Mouse (Mus musculus) forebrain, embryonic 12.5 days (tissue): Measurements from ENCODE around the gene Shtn1. TPM values are rescaled to one million over a fixed set of nuclear protein-coding genes. Genes with fewer than 3 reads are reported as not detected.
A peak's percentile ranks its signal among the peaks of the same experiment; 100 is the strongest.

Source experiments
- ATAC-seq: fragments of 200-750 bp; cut with Nextera tagmentation; 2 replicates; pipeline ENCODE4 v1.8.0; 2017; ENCODE audit warnings: moderate TSS enrichment; ENCODE audit not compliant: low FRiP score
- H3K27ac ChIP-seq: fragments of 300-500 bp; sonication (generic); 2 replicates; pipeline ENCODE4 v1.5.1; 2016; ENCODE audit warnings: mild to moderate bottlenecking
- H3K27me3 ChIP-seq: fragments of 300-500 bp; sonication (generic); 2 replicates; pipeline ENCODE4 v1.6.1; 2016; ENCODE audit warnings: mild to moderate bottlenecking
- H3K36me3 ChIP-seq: fragments of 300-500 bp; sonication (generic); replicated peaks from 2 replicates; pipeline ENCODE4 v1.6.1; 2016; ENCODE audit warnings: mild to moderate bottlenecking
- H3K4me1 ChIP-seq: fragments of 300-500 bp; sonication (generic); 2 replicates; pipeline ENCODE4 v1.6.1; 2016
- H3K4me2 ChIP-seq: fragments of 300-500 bp; sonication (generic); 2 replicates; pipeline ENCODE4 v1.6.1; 2016; ENCODE audit warnings: mild to moderate bottlenecking, moderate library complexity
- H3K4me3 ChIP-seq: fragments of 300-500 bp; sonication (generic); replicated peaks from 2 replicates; pipeline ENCODE4 v1.5.1; 2016; ENCODE audit warnings: mild to moderate bottlenecking
- H3K9ac ChIP-seq: fragments of 300-500 bp; sonication (generic); 2 replicates; pipeline ENCODE4 v1.6.1; 2016; ENCODE audit warnings: mild to moderate bottlenecking
- H3K9me3 ChIP-seq: fragments of 300-500 bp; sonication (generic); 2 replicates; pipeline ENCODE4 v1.6.1; 2016
- WGBS: fragments of 180-500 bp; shearing (Covaris S2); methylation state at CpG from one replicate; pipeline ENCODE4 v1.1.7; 2016; 5-methylcytosine and 5-hydroxymethylcytosine counted together
- polyA plus RNA-seq: library from polyadenylated mRNA; unstranded; fragments of >200 nt; fragmentation: Nextera tagmentation; extraction: Ambion mirVana; gene quantifications from 2 replicates; pipeline ENCODE4 v1.2.1, GENCODE M21; 2016

Gene Shtn1
- polyA plus RNA-seq, 1 experiment from 2014 or later = 11.2 TPM

DNA sequence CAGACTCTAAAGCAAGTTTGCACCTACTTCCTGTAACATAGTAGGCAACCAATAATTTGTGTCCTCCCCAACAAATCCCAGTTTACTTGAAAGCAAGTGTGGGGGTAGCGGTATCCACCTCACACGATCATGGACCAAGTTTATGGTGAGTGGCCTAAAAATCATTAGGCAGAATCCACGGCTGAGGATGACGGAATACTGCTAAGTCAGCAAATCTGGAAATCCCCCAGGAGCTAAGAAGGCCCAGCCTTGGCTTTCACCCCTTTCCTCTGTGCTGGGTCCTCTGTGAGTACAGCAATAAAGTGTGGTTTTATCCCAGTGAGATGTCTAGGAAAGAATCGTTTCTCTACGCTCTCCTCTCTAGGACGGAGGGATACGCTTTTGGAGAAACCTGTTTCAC lies 121.1 kb downstream of the Shtn1 start:
- no peaks in the 10 kb centered on the region for H3K9me3 ChIP-seq
- H3K27me3 ChIP-seq = peaks cover 32% of the 10 kb centered on the region
- ATAC-seq = no peak
- no peak overlapping the region for H3K4me3 ChIP-seq
- no peaks in the 10 kb centered on the region for H3K36me3 ChIP-seq
- 92% methylated on average over 8 of the region's 8 CpGs for WGBS
- no peaks in the 10 kb centered on the region for H3K4me1 ChIP-seq
- no peak overlapping the region for H3K4me2 ChIP-seq
- H3K9ac ChIP-seq = no peak overlapping the region
- H3K27ac ChIP-seq = no peak overlapping the region

DNA sequence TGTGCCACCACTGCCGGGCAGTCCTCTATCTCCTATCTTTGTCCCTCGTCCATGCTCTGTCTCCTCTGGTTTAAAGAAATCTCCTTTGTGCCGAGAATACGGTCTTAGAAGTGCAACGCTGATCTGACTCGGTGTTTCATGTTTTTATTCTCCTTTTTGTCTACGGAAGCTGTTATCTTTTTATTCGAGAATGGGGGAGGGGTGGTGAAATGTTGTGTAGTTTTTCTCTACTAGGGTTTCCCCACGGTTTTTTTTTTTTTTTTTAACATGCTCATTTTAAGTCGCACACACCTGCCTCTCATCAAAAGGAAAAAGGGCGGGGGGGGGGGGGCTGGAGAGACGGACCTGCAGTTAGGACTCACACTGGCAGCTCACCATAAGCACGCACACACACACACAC lies 123.7 kb downstream of the Shtn1 start:
- H3K36me3 ChIP-seq = no peaks in the 10 kb centered on the region
- no peak overlapping the region for H3K4me3 ChIP-seq
- no peak overlapping the region for H3K9ac ChIP-seq
- H3K27ac ChIP-seq = no peak overlapping the region
- no peak for ATAC-seq
- peaks cover 32% of the 10 kb centered on the region for H3K27me3 ChIP-seq
- H3K4me2 ChIP-seq = no peak overlapping the region
- H3K9me3 ChIP-seq = no peaks in the 10 kb centered on the region
- 78% methylated on average over 13 of the region's 13 CpGs for WGBS
- H3K4me1 ChIP-seq = no peaks in the 10 kb centered on the region

DNA sequence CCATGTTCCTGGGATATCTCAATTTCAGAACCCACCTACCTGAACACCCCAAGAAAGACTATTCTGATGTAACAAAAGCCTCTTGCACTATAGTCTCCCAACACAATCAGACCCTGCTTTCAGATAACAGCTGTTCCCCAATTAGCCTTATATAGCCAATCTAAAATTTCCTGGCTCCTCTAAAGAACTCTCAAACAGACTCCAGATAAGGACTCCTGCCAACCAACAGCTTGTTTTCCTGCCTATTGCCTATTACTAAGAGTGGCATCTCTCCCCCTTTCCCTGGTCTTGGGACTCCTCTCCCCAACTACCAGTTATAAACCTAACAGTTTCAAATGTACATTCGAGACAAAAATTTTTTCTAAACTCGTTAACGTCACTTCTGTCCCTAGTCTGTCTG lies 124.4 kb downstream of the Shtn1 start:
- Histone ChIP-seq H3K9me3 (no peaks in the 10 kb centered on the region), H3K36me3 (no peaks in the 10 kb centered on the region), H3K4me1 (no peaks in the 10 kb centered on the region), H3K27me3 (peaks cover 37% of the 10 kb centered on the region), H3K4me2 (no peak overlapping the region), H3K4me3 (no peak overlapping the region), H3K9ac (no peak overlapping the region), H3K27ac (no peak overlapping the region)
- 84% methylated on average over 3 of the region's 3 CpGs for WGBS
- ATAC-seq = no peak

DNA sequence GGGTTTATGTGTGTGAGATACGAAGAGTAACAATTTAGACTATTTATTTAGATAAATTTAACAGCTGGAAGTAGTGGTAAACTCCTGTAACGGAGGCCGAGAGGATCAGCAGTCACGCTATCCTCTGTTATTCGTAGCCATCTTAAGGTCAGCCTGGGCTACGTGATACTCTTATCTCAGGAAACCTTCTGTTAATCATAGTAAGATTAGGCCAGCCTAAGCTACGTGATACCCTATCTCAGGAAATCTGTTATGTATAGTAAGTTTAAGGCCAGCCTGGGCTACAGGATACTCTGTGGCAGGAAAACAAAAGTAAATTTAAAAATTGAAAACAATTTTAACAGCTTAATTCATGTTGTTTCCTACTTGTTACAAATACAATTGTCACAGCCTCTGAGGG lies 129.9 kb downstream of the Shtn1 start:
- Histone ChIP-seq H3K9ac (no peak overlapping the region), H3K36me3 (no peaks in the 10 kb centered on the region), H3K4me2 (no peak overlapping the region), H3K9me3 (no peaks in the 10 kb centered on the region), H3K4me1 (peaks cover 10% of the 10 kb centered on the region), H3K4me3 (no peak overlapping the region), H3K27ac (no peak overlapping the region), H3K27me3 (peaks cover 31% of the 10 kb centered on the region)
- no peak for ATAC-seq
- WGBS = 87% methylated on average over 7 of the region's 7 CpGs

DNA sequence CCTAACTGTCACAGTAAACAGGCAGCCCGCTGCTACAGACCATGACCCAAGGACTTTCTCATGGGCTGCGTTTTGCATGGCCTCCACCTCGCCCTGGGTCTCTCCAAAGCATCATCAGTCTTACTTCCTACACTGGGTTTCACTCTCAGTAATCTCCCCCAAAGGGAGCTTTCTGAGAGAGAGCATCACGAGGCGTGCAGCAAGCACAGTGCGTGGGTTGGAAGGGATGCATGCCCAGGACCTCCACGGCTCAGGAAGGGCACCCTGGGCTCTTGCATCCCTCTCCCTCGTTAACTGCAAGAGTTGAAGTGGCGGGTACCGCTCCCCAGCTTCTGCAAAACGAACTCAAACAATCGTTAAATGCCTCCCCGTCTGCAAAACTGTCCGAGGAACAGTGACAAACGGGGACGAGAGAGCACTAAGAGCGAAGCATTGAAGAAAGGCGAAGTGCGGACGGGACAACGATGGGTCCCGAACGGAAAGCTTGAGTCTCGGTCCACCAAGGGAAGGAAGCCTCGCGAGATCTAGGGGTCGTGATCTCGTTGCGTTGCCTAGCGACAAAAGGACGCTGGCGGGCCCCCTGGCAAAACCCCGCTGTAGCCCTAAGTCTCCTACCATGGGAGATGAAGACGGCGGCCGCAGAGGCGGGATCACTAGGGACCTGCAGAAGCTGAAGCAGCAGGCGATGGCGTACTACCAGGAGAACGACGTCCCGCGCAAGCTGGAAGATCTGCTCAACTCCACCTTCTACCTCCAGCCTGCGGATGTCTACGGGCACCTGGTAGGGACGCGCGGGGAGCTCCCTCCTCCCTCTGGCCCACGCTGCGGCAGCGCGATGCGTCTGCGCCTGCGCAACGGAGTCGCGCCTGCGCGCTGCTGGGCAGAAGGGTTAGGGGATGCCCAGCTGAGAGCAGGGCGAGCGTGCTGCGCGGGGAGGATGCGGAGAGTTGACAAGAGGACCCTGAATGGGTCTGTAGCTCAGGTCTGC lies 132.8 kb downstream of the Shtn1 start, which contains the start of the genes Eno4 and Hspa12a:
Eno4 (plus strand) TSS at position 585 of the 988 bp plus-strand sequence.
Hspa12a (minus strand) TSS at position 814 of the 988 bp plus-strand sequence.
- Histone ChIP-seq H3K9me3 (no peaks in the 10 kb centered on the region), H3K36me3 (no peaks in the 10 kb centered on the region), H3K4me1 (peaks cover 10% of the 10 kb centered on the region), H3K27ac (peak within 1 kb of the TSS; percentile 71), H3K27me3 (peaks cover 39% of the 10 kb centered on the region), H3K4me3 (peak within 1 kb of the TSS; percentile 67), H3K9ac (peak within 1 kb of the TSS; percentile 81), H3K4me2 (peak within 1 kb of the TSS; percentile 87)
- WGBS = under 1% methylated on average over 65 of the region's 65 CpGs
- peak; percentile 97 for ATAC-seq

DNA sequence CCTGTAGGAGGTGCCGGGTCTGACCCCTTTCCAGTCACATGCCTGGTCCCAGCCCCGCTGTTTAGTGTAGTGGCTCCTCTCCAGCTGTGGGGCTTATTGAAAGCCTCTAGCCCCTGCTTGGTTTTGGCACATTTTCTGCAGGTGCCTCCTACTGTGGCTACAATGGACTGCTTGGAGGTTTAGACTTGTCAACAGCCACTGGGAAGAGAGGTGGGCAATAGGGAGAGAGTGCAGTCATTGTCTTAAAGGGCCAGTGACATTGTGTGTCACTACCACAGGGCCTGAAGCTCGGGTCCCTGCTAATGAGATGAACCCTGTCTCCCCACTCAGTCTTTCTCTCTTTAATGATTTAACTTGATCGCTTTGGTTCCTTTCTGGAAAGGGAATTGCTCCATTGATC lies 142.8 kb downstream of the Shtn1 start:
- Histone ChIP-seq H3K27me3 (peaks cover 82% of the 10 kb centered on the region), H3K4me2 (peak overlapping the region; percentile 21), H3K9ac (no peak overlapping the region), H3K4me1 (peaks cover 49% of the 10 kb centered on the region), H3K9me3 (no peaks in the 10 kb centered on the region), H3K27ac (peak overlapping the region; percentile 5; the same call in 1 of the 2 replicates), H3K36me3 (no peaks in the 10 kb centered on the region), H3K4me3 (no peak overlapping the region)
- ATAC-seq = peak; percentile 51; the same call in 1 of the 2 replicates
- under 1% methylated on average over 4 of the region's 4 CpGs for WGBS

DNA sequence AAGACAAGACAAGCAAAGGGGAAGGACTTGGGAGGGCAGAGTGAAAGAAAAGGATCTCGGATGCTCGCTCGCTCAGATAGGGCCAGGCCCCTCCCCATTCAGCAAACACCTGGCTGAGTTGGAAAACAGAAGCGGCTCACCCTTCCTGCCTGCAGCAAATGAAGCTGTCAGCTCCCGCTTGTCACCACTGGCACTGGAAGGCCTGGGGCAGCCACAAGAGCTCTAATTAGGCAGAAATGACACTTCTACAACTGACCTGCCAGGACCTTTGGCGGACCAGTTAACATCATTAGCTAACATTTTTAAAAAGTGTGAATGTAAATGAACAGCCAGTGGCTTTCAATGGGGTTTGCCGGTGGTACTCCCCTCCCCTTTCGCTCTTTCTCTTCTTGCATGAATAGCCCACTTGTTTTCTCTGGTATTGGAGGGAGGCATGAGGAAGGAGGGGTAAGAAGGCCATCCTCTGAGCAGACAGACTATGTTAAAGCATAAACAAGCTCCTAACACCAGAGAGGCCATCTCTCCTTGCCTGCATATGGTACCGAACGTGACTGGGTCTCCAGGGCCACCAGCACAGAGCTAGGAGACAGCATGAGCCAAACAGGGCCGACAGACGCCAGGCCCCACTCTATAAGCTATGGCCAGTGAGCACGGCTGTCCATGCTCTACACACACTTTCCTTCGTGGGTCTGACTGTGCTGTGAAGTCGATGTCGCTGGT lies 144.7 kb downstream of the Shtn1 start:
- WGBS = 4% methylated on average over 16 of the region's 16 CpGs
- Histone ChIP-seq H3K4me3 (no peak overlapping the region), H3K4me1 (peaks cover 41% of the 10 kb centered on the region), H3K9me3 (no peaks in the 10 kb centered on the region), H3K9ac (peak overlapping the region; percentile 9; the same call in 1 of the 2 replicates), H3K4me2 (peak overlapping the region; percentile 35), H3K27ac (peak overlapping the region; percentile 74), H3K36me3 (no peaks in the 10 kb centered on the region), H3K27me3 (peaks cover 88% of the 10 kb centered on the region)
- peak; percentile 84 for ATAC-seq

Other genes starting within 250 kb of the Shtn1 start
- gene Eno4, start 132.7 kb downstream of the Shtn1 start, polyA plus RNA-seq = 0.79 and 1.6 TPM in 2 replicates
- gene Hspa12a, start 132.4 kb downstream of the Shtn1 start, polyA plus RNA-seq = 17.0 and 18.1 TPM in 2 replicates
- 4.2 and 6.8 TPM in 2 replicates for gene Vax1, start 94.0 kb upstream of the Shtn1 start, polyA plus RNA-seq
- not detected in 2 replicates for gene Kcnk18, start 143.1 kb upstream of the Shtn1 start, polyA plus RNA-seq
- 22.1 and 27.7 TPM in 2 replicates for gene Slc18a2, start 184.8 kb upstream of the Shtn1 start, polyA plus RNA-seq
- gene Rps12-ps3, start 246.2 kb upstream of the Shtn1 start, polyA plus RNA-seq = 3.0 and 11.5 TPM in 2 replicates